Comparison of ENCODE assay signal across 8 mouse cellular contexts in the genomic region with DNA sequence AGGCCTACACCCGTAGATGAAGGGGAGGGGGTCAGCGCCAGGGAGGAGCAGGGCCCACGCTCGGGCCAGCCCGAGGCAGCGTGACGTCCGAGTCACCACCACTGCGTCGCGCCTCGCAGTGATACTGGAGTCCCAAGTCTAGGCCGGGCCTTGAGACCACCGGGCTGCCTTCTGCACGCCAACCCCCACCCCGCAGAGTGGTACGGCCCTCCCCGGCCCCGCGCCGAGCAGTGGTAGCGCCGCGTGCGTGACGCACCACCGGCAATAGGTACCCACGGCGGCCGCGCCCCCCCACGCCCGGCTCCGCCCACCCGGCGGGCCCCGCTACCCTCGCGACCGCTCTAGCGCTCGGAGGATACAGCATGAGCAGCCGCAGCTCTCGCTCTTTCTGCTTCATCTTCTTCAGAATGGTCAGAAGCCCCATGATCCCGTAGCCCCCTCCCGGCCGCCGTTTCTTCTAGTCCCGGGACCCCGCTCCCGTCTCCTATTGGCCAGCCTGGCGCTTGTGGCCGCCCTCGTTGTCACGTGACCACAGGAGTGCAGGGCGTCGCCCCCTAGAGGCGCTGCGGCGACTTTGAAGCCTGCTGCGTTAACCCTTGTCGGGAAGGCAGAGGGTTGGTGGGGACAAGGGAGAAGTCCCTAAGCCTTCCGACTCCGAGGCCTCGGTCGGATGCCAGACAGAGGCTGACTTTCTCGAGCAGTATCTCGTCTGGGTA. TPM values are rescaled to one million over a fixed set of nuclear protein-coding genes. Genes with fewer than 3 reads are reported as not detected.
A peak's percentile ranks its signal among the peaks of the same experiment; 100 is the strongest.
DNase-seq lines count a peak whose midpoint lies in the region; ATAC-seq lines count a peak whose summit lies in the region.

Gene Batf2, plus strand, starts transcription at position 306 of the 716 bp plus-strand sequence.

- DNase-seq in R1 (ENCODE audit: low read depth, low spot score), result peak; percentile 98
- DNase-seq in cerebellum, postnatal 25 days, result peak; percentile 94 to 96
- peak; percentile 91 to 93 for DNase-seq in frontal cortex, postnatal 36 days (ENCODE audit: low spot score in 2 of 2)
- DNase-seq in left cerebral cortex, adult 18-20 months (ENCODE audit: low spot score in 2 of 2), result peak; percentile 87 to 91
- DNase-seq in right cerebral cortex, adult 18-20 months, result peak; percentile 93
- DNase-seq in urinary bladder, postnatal 10 days (ENCODE audit: low spot score), result peak; percentile 68

- peak within 1 kb of the TSS; percentile 71 for H3K9ac ChIP-seq in hindbrain, embryonic 16.5 days (ENCODE audit: low read depth, low read length)

- no peaks in the 10 kb centered on the region for H3K27me3 ChIP-seq in hindbrain, embryonic 16.5 days (replicated peaks; ENCODE audit: control insufficient read depth, insufficient read depth, low read length)

- no peaks in the 10 kb centered on the region for H3K79me2 ChIP-seq in macrophage (ENCODE audit: inconsistent target)

- peak within 1 kb of the TSS; percentile 69 for H3K4me2 ChIP-seq in hindbrain, embryonic 16.5 days (ENCODE audit: low read length)

- H3K36me3 ChIP-seq in hindbrain, embryonic 16.5 days (ENCODE audit: control insufficient read depth, insufficient read depth, low read length), result peaks cover 2% of the 10 kb centered on the region; the same call in 1 of the 2 replicates
- no peaks in the 10 kb centered on the region for H3K36me3 ChIP-seq in macrophage (ENCODE audit: inconsistent target)

- ATAC-seq in hindbrain, embryonic 16.5 days, result peak; percentile 94

- under 1% methylated on average over 55 of the region's 68 CpGs for WGBS in hindbrain, embryonic 16.5 days
- 1% methylated on average over 64 of the region's 68 CpGs for WGBS in macrophage (ENCODE audit: missing documents)

- H3K9me3 ChIP-seq in hindbrain, embryonic 16.5 days (ENCODE audit: control insufficient read depth, low read length), result no peaks in the 10 kb centered on the region

- peak within 1 kb of the TSS; percentile 94 for H3K27ac ChIP-seq in hindbrain, embryonic 16.5 days (ENCODE audit: low read depth, low read length)
- H3K27ac ChIP-seq in macrophage, result peak within 1 kb of the TSS; percentile 92

- peak within 1 kb of the TSS; percentile 53 for H3K4me3 ChIP-seq in hindbrain, embryonic 16.5 days (ENCODE audit: low read length)
- peak within 1 kb of the TSS; percentile 49 for H3K4me3 ChIP-seq in macrophage (ENCODE audit: inconsistent target)

- H3K4me1 ChIP-seq in hindbrain, embryonic 16.5 days (ENCODE audit: control insufficient read depth, insufficient read depth, low read depth, low read length), result peaks cover 11% of the 10 kb centered on the region

RNA-seq across cellular contexts. Expression of gene Batf2, which starts in this region (rescaled TPM):
- not detected in 2 replicates for polyA plus RNA-seq in hindbrain, embryonic 16.5 days (2015; fragmentation: Nextera tagmentation; extraction: Ambion mirVana)
- 1 to 10 TPM in 1 of 2 experiments, under 1 TPM in 1; 0.51 to 1.2 TPM for total RNA-seq in left cerebral cortex, adult 18-20 months (2021)
- total RNA-seq in macrophage (2018; cell fraction: chromatin; rRNA removed), result 100 to 1,000 TPM in 9 of 26 experiments, 10 to 100 TPM in 14, 1 to 10 TPM in 3; 5.2 to 320 (median 58.7) TPM
- total RNA-seq in macrophage (2018; cell fraction: cytosol; rRNA removed), result 10 to 100 TPM in 14 of 26 experiments, 1 to 10 TPM in 12; 6.7 to 97.4 (median 34.2) TPM
- 100 to 1,000 TPM in 12 of 26 experiments, 10 to 100 TPM in 14; 10.4 to 414 (median 73.6) TPM for total RNA-seq in macrophage (2018; cell fraction: nucleus; rRNA removed)
- polyA plus RNA-seq in macrophage (2018), result 5.7 to 15.6 TPM (median 5.9 TPM) in 3 replicates

Comparison
In these comparisons a context has a peak if more than half of its experiments do, and no peak if none do; other contexts are left out.
1. Peak in every context shown above with its lines: DNase-seq, ATAC-seq, H3K4me3 ChIP-seq and H3K27ac ChIP-seq.
2. Peak in ATAC-seq, H3K4me3 ChIP-seq, H3K27ac ChIP-seq, H3K9ac ChIP-seq and H3K4me2 ChIP-seq in hindbrain, embryonic 16.5 days; RNA of the gene not detected or under 1 TPM.